Mouse (Mus musculus) adipocyte (in vitro differentiated cells): ENCODE results near the gene Mxi1.
"Not testable (repeated sequence)": the region's sequence is repeated elsewhere in the genome, so short reads cannot be mapped to it uniquely, and the experiment has no call there.

Source experiments
- DNase-seq: peaks from one replicate; pipeline ENCODE4 v3.0.0-alpha.2; 2016; ENCODE audit warnings: low spot score

The Mxi1 gene

GRCm38 (mm10) chr19:53366057-53366775 is 55.9 kb downstream of the Mxi1 start:
- DNase-seq = no peak

DNA sequence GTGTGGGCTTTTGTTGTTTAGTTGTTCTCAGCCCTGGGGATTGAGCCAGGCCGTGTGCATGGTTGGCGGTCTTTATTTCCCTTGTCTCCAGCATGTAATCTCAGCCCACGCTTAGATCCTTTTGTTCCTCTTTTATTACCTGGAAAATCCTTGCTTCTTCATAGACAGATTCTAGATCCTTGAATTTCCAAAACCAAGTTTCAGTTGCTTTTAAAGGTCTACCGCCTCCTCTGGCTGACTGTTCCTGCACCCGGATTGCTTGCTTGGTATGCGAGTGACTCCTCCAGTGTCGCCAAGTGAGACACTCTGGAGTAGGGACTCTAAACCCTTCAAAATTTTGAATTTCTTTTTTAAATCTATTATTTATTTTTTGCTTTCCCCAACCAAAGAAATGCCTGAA is 56.6 kb downstream of the Mxi1 start:
- DNase-seq = no peak

DNA sequence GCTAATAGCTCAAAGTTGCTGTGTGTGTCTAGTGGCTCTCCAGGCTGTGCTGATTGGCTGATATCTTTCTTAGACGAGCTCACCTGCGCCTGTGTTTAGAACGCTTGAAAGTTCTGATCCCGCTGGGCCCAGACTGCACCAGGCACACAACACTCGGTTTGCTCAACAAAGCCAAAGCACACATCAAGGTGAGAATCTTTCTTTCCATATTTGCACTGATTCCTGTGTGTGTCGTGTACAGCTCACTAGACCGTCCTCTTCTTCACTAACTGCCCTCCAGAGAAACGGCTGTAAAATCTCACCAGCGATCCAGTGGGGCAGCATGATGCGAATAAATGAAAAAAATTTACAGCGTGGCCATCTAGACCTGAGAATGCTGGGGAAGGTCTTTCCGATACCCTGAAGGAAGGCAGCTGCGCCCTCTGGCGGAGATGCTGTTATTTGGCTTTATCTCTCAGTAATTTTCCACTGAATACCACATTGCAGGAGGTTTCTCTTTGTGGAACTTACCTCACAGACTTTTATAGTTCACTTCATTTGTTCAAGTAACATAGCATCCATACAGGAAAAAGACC is 59.2 kb downstream of the Mxi1 start:
- DNase-seq = peak; percentile 63

DNA sequence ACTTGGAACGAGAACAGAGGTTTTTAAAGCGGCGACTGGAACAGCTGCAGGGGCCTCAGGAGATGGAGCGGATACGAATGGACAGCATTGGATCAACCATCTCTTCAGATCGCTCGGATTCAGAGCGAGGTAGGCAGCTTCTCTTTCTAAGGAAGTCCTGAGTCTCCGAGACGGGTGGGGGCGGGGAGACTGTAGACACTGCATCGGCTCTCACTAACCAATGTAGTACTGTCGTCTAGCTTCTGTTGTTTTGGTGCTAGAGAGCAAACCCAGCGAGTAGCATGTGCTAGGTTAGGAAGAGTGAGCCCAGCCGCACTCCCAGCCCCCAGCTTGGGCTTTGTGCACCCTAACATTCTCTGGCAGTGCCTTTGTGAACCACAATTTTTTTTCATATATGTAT is 59.9 kb downstream of the Mxi1 start:
- DNase-seq = no peak

GRCm38 (mm10) chr19:53371666-53372065 is 61.3 kb downstream of the Mxi1 start, which contains the start of gene Gm10197:
Gene Gm10197, minus strand, starts transcription at chr19:53371766.
- DNase-seq = no peak

DNA sequence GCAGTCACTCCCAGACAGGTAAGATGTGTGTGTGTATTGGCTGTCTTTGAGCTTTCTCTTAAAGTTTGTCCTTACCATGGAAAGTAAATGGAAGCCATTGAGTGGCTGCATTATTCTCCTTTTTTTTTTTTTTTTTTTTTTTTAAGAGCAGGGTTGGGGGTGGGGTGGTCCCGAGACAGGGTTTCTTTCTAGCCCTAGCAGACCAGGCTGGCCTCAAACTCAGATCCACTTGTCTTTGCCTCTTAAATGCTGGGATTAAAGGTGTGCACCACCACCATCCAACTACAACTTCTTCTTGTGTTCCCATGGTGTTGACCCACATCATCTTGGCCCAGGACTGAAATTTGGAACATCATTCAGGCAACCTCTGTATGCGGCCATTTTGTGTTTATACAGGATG is 63.3 kb downstream of the Mxi1 start:
- DNase-seq = no peak

DNA sequence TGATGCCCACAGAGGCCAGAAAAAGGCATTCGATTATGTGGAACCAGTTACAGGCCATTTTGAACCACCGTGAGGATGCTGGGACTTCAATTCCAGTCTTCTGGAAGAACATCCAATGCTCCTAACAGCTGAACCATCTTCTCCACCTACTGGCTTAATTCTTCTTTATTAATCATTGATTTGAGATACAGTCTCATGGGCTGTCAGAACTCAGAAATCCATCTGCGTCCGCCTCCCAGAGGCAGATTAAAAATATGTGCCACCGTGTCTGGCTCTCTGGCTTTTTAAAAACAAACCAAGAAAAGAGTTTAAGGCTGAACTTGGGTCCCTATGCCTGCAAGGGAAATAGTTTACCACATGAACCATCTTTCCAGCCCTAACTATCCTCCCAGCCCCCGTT is 65.0 kb downstream of the Mxi1 start:
- DNase-seq = no peak

DNA sequence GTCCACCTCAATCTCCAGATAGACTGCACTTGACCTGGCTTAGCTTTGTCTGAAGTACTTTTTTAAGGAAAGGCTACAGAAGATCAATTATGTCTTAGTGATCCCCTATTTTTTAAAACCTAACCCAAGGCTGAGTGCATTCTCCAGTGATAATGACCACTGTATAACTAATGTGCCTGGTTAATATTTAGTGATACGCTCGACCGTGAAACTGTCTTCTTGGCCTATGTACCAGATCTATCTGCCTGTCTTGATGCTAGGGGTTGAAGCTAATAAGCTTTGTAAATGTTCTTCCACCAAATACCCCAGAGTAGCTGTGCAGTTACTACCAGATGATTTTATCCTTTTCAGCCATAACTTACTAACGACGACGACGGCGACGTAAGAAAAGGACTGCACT is 65.5 kb downstream of the Mxi1 start:
- no peak for DNase-seq

DNA sequence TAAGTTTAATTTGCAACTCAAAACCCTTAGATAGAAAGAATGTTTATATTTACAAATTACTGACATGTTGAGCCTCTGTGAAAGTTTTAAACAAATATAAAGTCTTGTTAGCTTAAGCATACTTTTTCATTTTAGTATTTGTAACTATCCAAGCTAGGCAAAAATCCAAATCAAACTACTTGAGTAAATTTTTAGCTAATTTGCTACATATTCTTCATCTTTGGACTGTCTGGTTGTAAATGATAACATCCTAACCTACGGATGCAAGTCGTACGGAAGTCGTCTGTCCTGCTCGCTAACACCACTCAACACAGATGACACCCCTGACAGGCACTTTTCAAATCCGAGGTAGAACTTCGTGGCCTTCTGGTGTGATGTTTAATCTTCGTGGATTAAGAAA is 67.3 kb downstream of the Mxi1 start:
- no peak for DNase-seq

DNA sequence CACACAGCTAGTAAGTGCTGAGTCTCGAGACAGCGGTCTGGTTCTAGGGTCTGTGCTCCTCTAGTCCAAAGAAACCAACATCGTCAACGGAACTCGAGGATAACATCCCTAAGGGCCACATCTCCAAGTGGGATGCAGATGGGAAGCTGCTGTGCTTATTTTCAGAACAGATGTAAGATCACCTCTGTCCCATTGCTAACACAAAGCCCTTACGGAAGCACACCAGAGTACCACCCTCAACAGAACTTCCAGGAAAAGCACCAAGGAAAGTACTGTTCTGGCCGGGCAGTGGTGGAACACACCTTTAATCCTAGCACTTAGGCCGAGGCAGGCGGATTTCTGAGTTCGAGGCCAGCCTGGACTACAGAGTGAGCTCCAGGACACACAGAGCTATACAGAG is 68.1 kb downstream of the Mxi1 start:
- no peak for DNase-seq

DNA sequence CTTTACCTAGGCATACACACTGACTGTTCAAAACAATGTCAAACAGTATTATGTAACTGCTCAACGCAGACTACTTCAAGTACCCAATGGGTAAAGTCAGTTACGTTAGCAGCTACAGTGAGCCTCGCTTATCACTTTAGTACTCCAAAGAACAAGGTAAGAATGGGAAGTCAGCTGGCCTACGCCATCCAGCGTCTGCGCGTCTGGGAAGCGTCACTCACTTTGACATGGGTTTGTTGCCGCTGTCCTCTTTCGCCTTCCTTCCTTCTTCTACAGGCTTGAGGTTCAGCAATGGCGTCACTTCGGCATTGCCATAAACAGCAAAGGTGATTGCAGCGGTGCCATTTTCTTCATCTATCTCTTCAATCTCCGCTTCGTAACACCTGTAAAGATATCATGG is 73.0 kb downstream of the Mxi1 start:
- no peak for DNase-seq

- no peak for DNase-seq
Observed at GRCm38 (mm10) chr19:53389417-53389816, 79.1 kb downstream of the Mxi1 start.

DNA sequence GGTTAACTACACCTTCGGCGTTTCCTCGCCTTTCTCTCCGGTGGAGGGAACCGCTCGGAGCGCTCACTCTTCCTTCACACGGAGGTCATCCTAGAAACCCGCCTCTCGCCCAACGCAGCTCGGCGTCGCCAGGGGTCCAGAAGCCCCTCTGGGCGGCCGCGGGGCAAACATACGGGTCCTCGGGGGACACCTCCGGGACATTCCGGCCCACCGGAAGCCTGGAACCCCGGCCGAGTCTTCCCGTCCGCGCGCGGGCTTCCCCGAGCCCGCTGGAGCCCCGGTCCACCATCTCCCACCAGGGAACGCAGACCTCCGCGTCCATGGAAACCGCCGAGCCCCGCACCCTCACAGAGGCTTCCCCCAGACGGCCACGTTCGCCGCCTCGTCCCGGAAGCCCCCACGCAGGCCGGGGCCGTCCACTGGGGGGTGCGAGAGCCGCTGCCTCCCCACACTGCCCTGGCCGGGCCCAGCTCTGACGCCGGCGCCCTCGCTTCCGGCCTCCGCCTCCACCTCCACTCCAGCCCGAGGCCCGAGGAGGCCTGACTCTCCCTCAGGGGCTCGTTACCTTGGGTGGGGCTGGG is 79.6 kb downstream of the Mxi1 start:
- DNase-seq = peak; percentile 24

- peak; percentile 99 for DNase-seq
Observed at GRCm38 (mm10) chr19:53390495-53391007, 80.2 kb downstream of the Mxi1 start, which contains the start of gene Smndc1. Gene Smndc1, minus strand, starts transcription at chr19:53390578.

DNA sequence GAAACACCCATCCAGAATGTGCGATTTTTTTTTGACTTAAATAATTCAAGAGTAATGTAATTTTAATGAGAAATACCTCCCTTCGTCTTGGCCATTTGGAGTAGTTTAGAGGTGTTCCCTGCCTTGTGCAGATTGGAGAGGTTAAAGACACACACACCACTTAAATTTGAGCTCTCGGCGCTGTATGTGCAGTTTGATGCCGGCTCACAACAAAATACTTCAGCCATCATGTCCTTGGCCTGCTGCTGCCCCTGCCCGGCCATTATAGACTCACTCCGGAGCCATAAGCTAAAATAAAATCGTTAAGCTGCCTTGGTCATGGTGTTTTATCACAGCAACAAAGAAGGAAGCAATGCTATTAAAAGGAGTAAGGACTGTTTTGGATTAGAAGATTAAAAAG is 81.1 kb downstream of the Mxi1 start:
- DNase-seq = peak; percentile 24

DNA sequence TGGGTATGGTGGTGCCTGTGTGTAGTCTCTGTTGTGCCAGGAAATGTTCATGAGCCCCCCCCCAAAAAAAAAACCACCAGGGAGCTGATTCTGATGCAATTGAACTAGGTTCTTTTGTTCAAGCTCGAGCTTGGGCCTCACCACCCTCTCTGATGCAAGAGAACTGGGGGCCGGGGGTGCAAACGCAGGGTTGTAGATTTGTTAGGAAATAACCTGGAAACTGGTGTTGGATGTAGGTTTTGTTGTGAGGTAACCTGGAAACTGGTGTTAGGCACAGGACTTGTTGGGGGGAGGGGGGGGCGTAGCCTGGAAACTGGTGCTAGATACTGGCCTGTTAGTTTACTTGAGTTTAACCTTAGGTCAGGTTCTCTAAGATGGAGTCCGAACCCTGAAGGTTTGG is 81.5 kb downstream of the Mxi1 start:
- DNase-seq = peak; percentile 24

DNA sequence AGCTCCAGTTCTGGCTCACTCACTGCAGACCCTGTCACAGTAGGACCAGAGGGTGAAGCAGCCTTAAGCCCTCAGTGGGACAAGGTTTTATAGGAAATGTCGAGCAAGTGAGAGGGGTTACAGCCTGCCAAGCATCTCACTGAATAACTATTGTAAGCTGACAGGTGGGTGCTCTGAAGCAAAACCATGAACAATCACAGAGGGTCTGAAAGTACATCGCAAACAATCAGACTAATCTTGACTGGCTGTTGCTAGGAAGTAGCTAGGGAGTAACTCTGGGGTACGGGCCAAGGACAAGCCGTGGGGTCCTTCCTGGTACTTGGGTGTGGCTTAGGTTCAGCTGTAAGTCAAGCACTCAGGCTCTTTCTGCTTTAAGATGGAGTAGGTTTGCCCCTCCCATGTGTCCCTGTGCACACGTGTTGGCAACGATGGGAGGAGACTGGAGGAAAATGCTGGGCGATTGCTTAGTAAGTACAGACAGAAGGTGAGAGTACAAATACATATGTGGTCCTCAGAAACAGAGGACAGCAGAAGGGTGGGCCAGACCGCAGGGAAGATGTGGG is 82.5 kb downstream of the Mxi1 start:
- DNase-seq = no peak

- no peak for DNase-seq
Observed at GRCm38 (mm10) chr19:53393646-53394045, 83.3 kb downstream of the Mxi1 start.

DNA sequence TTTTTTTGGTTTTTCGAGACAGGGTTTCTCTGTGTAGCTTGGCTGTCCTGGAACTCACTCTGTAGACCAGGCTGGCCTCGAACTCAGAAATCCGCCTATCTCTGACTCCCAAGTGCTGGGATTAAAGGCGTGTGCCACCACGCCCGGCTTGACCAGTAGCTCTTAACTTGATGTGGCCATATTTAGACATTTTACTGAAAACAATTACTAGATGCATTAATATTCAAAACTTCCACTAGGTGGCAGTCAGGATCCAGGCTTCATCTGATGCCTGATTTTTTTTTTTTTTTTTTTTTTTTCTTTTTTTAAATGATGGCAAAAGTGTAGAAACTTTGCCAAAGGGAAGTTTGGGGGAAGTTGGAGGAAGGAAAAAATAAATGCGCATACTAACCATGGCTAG is 84.2 kb downstream of the Mxi1 start:
- peak; percentile 87 for DNase-seq

DNA sequence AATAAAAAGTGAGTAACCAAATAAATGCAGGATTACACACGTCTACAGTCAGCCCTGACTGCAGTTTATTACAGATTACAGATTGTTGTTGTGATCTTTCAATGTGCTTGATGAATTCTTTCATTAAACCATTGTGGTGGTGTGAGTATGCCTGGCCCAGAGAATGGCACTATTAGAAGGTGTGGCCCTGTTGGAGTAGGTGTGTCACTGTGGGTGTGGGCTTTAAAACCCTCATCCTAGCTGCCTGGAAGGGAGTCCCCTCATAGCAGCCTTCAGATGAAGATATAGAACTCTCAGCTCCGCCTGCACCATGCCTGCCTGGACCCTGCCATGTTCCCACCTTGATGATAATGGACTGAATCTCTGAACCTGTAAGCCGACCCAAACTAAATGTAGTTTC is 84.6 kb downstream of the Mxi1 start:
- not testable (repeated sequence) for DNase-seq

DNA sequence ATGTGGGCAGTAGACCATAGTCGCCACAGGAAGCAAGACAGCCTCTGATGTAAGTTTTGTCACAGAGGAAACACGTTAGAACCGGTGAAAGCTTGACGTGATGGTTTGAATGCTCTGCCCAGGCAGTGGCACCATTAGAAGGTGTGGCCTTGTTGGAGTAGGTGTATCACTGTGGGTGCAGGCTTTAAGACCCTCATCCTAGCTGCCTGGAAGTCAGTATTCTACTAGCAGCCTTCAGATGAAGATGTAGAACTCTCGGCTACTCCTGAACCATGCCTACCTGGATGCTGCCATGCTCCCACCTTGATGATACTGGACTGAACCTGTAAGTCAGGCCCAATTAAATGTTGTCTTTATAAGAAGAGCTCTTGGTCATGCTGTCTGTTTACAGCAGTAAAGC is 85.5 kb downstream of the Mxi1 start:
- not testable (repeated sequence) for DNase-seq

DNA sequence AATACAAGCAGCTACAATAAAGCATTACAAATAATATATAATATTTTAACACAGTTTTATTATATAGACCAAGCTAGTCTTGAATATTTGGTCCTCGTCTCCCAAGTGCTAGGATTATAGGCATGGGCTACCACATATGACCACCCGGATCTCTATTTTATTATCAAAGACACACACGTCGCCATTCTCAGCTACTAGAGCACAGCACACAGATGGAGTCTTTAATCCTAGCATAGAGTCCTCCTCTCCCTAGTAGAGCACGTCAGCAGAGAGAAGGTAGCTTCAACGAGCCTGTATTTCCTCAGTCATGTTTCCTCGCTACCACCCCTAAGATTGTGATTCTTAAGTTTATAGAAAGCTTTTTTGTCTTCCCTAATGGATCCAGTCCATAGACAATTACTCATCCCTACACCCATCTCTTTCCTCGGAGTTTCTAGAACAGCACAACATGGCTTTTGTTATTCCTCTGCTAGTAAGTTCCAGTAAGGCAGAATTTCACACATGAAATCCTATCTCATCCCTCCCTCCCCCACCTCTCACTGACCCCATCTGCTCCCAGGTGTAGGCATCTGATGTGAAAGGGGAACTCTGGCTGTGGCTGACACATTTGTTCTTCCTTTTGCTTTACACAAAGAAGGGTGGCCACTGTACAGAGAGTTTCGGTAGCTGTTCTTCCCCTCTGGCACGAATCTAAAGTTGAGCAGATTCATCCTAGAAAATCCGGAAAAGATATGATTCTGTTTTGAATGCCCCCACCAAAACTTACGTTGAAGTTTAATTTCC is 87.3 kb downstream of the Mxi1 start:
- DNase-seq = no peak
